Mouse (Mus musculus): ENCODE measurements around the gene Ghr. TPM values are rescaled to one million over a fixed set of nuclear protein-coding genes. Genes with fewer than 3 reads are reported as not detected.

The Ghr gene
- total and polyA plus RNA-seq, 2 experiments from 2014 or later = 5.7 to 8.0 TPM

DNA sequence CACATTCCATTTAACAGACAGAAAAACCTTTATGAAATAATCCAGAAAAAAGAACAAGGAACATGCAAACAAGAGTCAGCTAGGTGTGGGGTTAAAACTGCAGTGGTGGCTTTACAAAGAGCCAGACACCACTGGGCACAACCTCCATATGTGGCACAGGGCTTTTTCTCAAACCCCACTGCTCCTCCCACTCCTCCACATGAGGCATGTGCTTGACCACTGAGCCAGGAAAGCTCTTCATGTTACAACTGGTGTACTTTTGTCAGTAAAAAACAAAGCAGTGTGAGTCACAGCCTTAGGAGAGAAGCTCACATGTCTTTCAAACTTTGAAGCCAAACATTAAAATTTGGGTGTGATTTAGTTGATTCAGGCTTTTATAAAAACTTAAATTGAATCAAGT lies 302.1 kb downstream of the Ghr start:
- no peaks in the 10 kb centered on the region for H3K27me3 ChIP-seq (ENCODE audit: insufficient read depth, low read length)
- TF ChIP-seq CTCF (IDR thresholded peaks at IDR 0.05; ENCODE audit: low read depth) = no peak
- no peaks in the 10 kb centered on the region for H3K9me3 ChIP-seq (ENCODE audit: low read length)
- H3K4me3 ChIP-seq (ENCODE audit: low read depth, low read length) = no peak overlapping the region
- ATAC-seq (no peak), DNase-seq (no peak)
- H3K27ac ChIP-seq (ENCODE audit: low read depth, low read length) = no peak overlapping the region
- no peaks in the 10 kb centered on the region for H3K36me3 ChIP-seq (ENCODE audit: insufficient read depth)
- H3K4me1 ChIP-seq (ENCODE audit: insufficient read depth) = no peaks in the 10 kb centered on the region
- H3K4me2 ChIP-seq (ENCODE audit: low read depth) = no peak overlapping the region
- H3K9ac ChIP-seq = no peak overlapping the region

DNA sequence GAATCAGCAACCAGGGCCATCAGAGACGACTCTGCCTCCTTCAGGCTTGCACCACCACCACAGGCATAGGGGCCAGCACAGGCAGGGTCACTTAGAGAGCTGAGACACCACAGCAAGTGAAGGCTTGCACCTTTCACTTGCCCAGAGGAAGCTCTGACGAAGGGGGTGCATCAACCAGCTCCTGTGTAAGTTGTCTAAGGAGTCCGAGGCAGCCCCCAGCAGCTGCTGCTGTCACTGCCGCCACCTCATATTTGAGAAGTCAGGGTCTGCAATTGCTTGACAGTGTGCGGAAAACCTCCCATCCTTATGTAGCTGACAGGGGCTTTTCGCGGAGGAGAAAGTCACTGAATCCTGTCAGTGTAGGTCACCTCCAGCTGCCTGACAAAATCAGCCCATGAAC lies 304.1 kb downstream of the Ghr start:
- Histone ChIP-seq H3K27me3 (ENCODE audit: insufficient read depth, low read length) (no peaks in the 10 kb centered on the region), H3K9me3 (ENCODE audit: low read length) (no peaks in the 10 kb centered on the region), H3K4me2 (ENCODE audit: low read depth) (no peak overlapping the region), H3K4me3 (ENCODE audit: low read depth, low read length) (no peak overlapping the region), H3K27ac (ENCODE audit: low read depth, low read length) (no peak overlapping the region), H3K4me1 (ENCODE audit: insufficient read depth) (no peaks in the 10 kb centered on the region), H3K36me3 (ENCODE audit: insufficient read depth) (no peaks in the 10 kb centered on the region), H3K9ac (no peak overlapping the region)
- ATAC-seq = no peak
- DNase-seq = no peak
- WGBS = 79% methylated on average over 7 of the region's 7 CpGs
- TF ChIP-seq CTCF (IDR thresholded peaks at IDR 0.05; ENCODE audit: low read depth) = no peak

DNA sequence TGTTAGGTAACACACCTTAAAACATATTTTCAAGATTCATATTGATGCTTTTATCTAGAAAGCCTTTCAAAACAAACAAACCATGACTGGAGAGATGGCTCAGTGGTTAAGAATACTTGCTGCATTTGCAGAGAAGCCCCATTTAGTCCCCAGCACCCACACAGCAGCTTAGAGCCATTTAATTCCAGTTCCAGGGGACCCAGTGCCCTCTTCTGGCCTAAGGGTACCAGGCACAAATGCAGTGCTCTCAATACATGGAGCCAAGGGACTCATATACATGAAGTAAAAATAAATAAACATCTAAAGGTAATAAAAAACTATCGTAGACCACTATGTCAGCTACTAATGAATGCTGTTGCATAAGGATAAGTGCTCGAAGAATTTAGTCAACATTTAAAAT lies 305.9 kb downstream of the Ghr start:
- Histone ChIP-seq H3K9ac (no peak overlapping the region), H3K36me3 (ENCODE audit: insufficient read depth) (no peaks in the 10 kb centered on the region), H3K9me3 (ENCODE audit: low read length) (no peaks in the 10 kb centered on the region), H3K27ac (ENCODE audit: low read depth, low read length) (no peak overlapping the region), H3K4me3 (ENCODE audit: low read depth, low read length) (no peak overlapping the region), H3K4me1 (ENCODE audit: insufficient read depth) (no peaks in the 10 kb centered on the region), H3K4me2 (ENCODE audit: low read depth) (no peak overlapping the region), H3K27me3 (ENCODE audit: insufficient read depth, low read length) (no peaks in the 10 kb centered on the region)
- 94% methylated on average over 2 of the region's 2 CpGs for WGBS
- no peak for TF ChIP-seq CTCF (IDR thresholded peaks at IDR 0.05; ENCODE audit: low read depth)
- no peak for ATAC-seq
- DNase-seq = no peak

DNA sequence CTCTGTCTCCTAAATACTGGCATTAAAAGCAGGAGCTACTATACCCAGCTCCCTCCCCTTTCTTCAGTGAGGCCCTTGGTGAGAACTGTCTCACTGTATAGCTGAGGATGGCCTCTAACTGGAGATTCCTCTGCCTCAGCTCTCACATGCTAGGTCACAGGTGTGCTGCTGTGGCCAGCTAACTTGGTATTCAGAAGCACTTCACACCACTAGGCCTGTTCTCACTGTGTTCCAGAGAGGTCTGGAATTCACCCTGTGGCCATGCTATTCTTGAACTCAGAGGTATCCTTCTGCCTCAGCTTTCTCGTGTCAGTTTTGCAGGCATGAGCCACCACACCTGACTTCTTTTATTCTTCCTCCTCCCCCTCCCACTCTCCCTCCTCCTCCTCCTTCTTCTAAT lies 310.1 kb downstream of the Ghr start:
- no peak for ATAC-seq
- Histone ChIP-seq H3K4me1 (ENCODE audit: insufficient read depth) (no peaks in the 10 kb centered on the region), H3K36me3 (ENCODE audit: insufficient read depth) (no peaks in the 10 kb centered on the region), H3K27ac (ENCODE audit: low read depth, low read length) (no peak overlapping the region), H3K4me2 (ENCODE audit: low read depth) (0 out of 2 replicates have a peak overlapping the region, but pooled peaks have one; percentile 3), H3K9ac (no peak overlapping the region), H3K9me3 (ENCODE audit: low read length) (no peaks in the 10 kb centered on the region), H3K27me3 (ENCODE audit: insufficient read depth, low read length) (no peaks in the 10 kb centered on the region), H3K4me3 (ENCODE audit: low read depth, low read length) (no peak overlapping the region)
- whole genome bisulfite sequencing = 79% methylated on average over 1 of the region's 1 CpGs
- DNase-seq = no peak
- no peak for TF ChIP-seq CTCF (IDR thresholded peaks at IDR 0.05; ENCODE audit: low read depth)

DNA sequence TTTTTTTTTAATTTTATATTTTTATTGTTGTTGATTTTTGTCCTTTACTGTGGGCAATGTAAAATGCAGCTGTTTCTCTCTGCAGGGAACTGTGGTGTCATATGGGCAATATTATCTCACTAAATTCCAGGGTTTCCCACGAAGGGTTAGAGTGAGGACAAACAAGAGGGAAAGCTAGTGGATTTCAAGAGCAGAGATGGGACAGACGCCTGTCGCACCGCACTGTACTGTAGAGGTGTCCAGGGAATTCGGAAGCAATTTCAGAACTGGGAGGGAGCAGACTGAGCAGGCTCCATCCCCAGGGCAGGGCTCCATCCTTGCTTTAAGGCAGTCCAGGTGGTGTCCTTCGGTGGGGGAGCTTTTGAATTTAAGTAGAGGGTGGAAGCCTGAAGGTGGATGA lies 312.1 kb downstream of the Ghr start:
- WGBS = 50% methylated on average over 6 of the region's 6 CpGs

DNA sequence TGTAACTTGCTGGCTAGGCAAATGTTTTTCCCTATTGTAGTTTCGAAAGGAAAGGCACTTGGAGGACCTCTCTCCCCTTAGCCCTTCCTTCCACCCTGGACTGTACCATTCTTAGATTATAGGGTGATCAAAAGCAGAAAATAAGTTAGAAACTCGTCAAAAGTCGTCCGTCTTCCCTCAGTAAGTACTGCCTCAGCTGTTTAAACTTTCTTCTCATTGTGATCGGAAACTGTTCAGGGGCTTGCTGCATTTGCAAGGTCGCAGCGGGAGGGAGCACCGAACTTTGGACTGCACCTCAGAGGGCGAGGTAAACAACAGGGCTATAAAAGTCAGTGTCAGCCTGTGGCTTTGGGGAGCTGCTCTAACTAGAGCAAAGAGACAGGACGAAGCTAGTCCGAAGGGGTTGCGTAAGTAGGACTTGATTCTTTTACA lies 312.6 kb downstream of the Ghr start:
- WGBS = 6% methylated on average over 12 of the region's 12 CpGs
- Histone ChIP-seq H3K27ac (ENCODE audit: low read depth, low read length) (0 out of 2 replicates have a peak overlapping the region, but pooled peaks have one; percentile 10), H3K4me3 (ENCODE audit: low read depth, low read length) (peak overlapping the region; percentile 2; the same call in 1 of the 2 replicates), H3K27me3 (ENCODE audit: insufficient read depth, low read length) (no peaks in the 10 kb centered on the region), H3K4me1 (ENCODE audit: insufficient read depth) (no peaks in the 10 kb centered on the region), H3K9ac (0 out of 2 replicates have a peak overlapping the region, but pooled peaks have one; percentile 25), H3K4me2 (ENCODE audit: low read depth) (peak overlapping the region; percentile 18), H3K9me3 (ENCODE audit: low read length) (no peaks in the 10 kb centered on the region), H3K36me3 (ENCODE audit: insufficient read depth) (no peaks in the 10 kb centered on the region)
- peak; percentile 51; the same call in 1 of the 2 replicates for ATAC-seq
- no peak for TF ChIP-seq CTCF (IDR thresholded peaks at IDR 0.05; ENCODE audit: low read depth)
- DNase-seq = peak; percentile 6

More for the DNA sequence above, 312.1 kb downstream of the Ghr start:
- Histone ChIP-seq H3K36me3 (ENCODE audit: insufficient read depth) (no peaks in the 10 kb centered on the region), H3K9me3 (ENCODE audit: low read length) (no peaks in the 10 kb centered on the region), H3K4me3 (ENCODE audit: low read depth, low read length) (peak overlapping the region; percentile 2; the same call in 1 of the 2 replicates), H3K4me1 (ENCODE audit: insufficient read depth) (no peaks in the 10 kb centered on the region), H3K27ac (ENCODE audit: low read depth, low read length) (no peak overlapping the region), H3K27me3 (ENCODE audit: insufficient read depth, low read length) (no peaks in the 10 kb centered on the region), H3K4me2 (ENCODE audit: low read depth) (0 out of 2 replicates have a peak overlapping the region, but pooled peaks have one; percentile 18), H3K9ac (no peak overlapping the region)
- ATAC-seq (no peak), DNase-seq (no peak)
- TF ChIP-seq CTCF (IDR thresholded peaks at IDR 0.05; ENCODE audit: low read depth) = no peak

DNA sequence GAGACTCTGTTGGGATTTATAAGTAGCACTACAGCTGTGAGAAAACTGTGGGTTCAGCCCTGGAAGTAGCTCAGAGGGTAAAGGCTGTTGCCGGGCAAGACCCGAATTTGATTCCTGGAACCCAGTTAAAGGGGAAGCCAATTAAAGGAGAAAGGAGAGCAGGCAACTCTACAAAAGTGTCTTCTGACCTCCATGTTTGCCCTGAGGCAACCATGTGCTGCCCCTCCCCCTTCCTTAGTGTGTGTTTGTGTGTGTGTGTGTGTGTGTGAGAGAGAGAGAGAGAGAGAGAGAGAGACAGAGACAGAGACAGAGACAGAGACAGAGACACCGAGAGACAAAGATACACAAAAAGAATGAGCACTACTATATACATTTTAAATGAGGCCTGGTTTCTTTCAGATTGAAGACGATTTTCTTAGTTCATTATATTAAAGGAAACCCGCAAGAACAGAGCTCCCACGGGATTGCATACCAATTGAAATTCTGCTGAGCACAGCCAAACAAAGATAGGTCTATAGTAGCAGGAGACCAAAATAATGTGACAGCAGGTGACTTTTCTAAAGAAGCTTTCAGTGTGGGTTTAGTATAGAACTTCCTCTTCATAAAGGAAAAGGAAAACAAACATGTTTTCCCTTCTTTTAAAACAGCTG lies 313.2 kb downstream of the Ghr start:
- 14% methylated on average over 6 of the region's 6 CpGs for WGBS

More for the DNA sequence above, 313.2 kb downstream of the Ghr start:
- Histone ChIP-seq H3K9me3 (ENCODE audit: low read length) (no peaks in the 10 kb centered on the region), H3K9ac (no peak overlapping the region), H3K36me3 (ENCODE audit: insufficient read depth) (no peaks in the 10 kb centered on the region), H3K4me2 (ENCODE audit: low read depth) (peak overlapping the region; percentile 18; the same call in 1 of the 2 replicates), H3K4me1 (ENCODE audit: insufficient read depth) (no peaks in the 10 kb centered on the region), H3K27me3 (ENCODE audit: insufficient read depth, low read length) (no peaks in the 10 kb centered on the region), H3K4me3 (ENCODE audit: low read depth, low read length) (no peak overlapping the region), H3K27ac (ENCODE audit: low read depth, low read length) (no peak overlapping the region)
- peak; percentile 12 for DNase-seq
- TF ChIP-seq CTCF (IDR thresholded peaks at IDR 0.05; ENCODE audit: low read depth) = no peak
- ATAC-seq = peak; percentile 14; the same call in 1 of the 2 replicates
